Mouse (Mus musculus) spleen, postnatal 36 days (tissue): ENCODE results near the gene Rps11.
A peak's percentile ranks its signal among the peaks of the same experiment; 100 is the strongest.
"Not testable (repeated sequence)": the region's sequence is repeated elsewhere in the genome, so short reads cannot be mapped to it uniquely, and the experiment has no call there.

ENCODE experiments used
- DNase-seq, 2 experiments: peaks; one replicate each; pipeline ENCODE4 v3.0.0; 2022; ENCODE audit warnings: low spot score in 2 of 2, mixed read lengths in 1 of 2

Rps11 gene

GRCm38 (mm10) chr7:45124224-45125143 lies at the start of gene Rps11:
Rps11 (minus strand) TSS chr7:45124439.
- peak; percentile 99 for DNase-seq

GRCm38 (mm10) chr7:45173772-45174171 lies 49.5 kb upstream of the Rps11 start:
- DNase-seq = not testable (repeated sequence)

GRCm38 (mm10) chr7:45172974-45173373 lies 48.7 kb upstream of the Rps11 start:
- no peak for DNase-seq

- DNase-seq = no peak
These were observed 45.3 kb upstream of the Rps11 start for GRCm38 (mm10) chr7:45169495-45169894.

GRCm38 (mm10) chr7:45168656-45169055 lies 44.4 kb upstream of the Rps11 start:
- no peak for DNase-seq

GRCm38 (mm10) chr7:45167761-45168445 lies 43.7 kb upstream of the Rps11 start:
- DNase-seq = no peak

GRCm38 (mm10) chr7:45166950-45167401 lies 42.7 kb upstream of the Rps11 start:
- DNase-seq = no peak

- no peak for DNase-seq
These were observed 41.5 kb upstream of the Rps11 start for GRCm38 (mm10) chr7:45165701-45166100.

- no peak for DNase-seq
These were observed 40.6 kb upstream of the Rps11 start for GRCm38 (mm10) chr7:45164833-45165232.

GRCm38 (mm10) chr7:45163735-45164490 lies 39.7 kb upstream of the Rps11 start, which contains the start of gene Slc17a7:
Slc17a7 (plus strand) TSS chr7:45163949.
- DNase-seq = no peak

GRCm38 (mm10) chr7:45162996-45163615 lies 38.9 kb upstream of the Rps11 start:
- DNase-seq = no peak

GRCm38 (mm10) chr7:45162551-45162950 lies 38.3 kb upstream of the Rps11 start:
- DNase-seq = no peak

GRCm38 (mm10) chr7:45161612-45162473 lies 37.6 kb upstream of the Rps11 start:
- peak; percentile 84 for DNase-seq

GRCm38 (mm10) chr7:45160866-45161265 lies 36.6 kb upstream of the Rps11 start:
- no peak for DNase-seq

- DNase-seq = no peak
These were observed 36.1 kb upstream of the Rps11 start for GRCm38 (mm10) chr7:45160316-45160800.

- DNase-seq = no peak
These were observed 34.8 kb upstream of the Rps11 start for GRCm38 (mm10) chr7:45158991-45159390.

GRCm38 (mm10) chr7:45157459-45157858 lies 33.2 kb upstream of the Rps11 start:
- no peak for DNase-seq

GRCm38 (mm10) chr7:45156206-45156605 lies 32.0 kb upstream of the Rps11 start:
- DNase-seq = no peak

GRCm38 (mm10) chr7:45155590-45155989 lies 31.4 kb upstream of the Rps11 start:
- no peak for DNase-seq

GRCm38 (mm10) chr7:45154993-45155514 lies 30.8 kb upstream of the Rps11 start:
- DNase-seq = peak; percentile 32 to 44
